Mouse (Mus musculus) right cerebral cortex, postnatal 36 days (tissue): Measurements from ENCODE around the gene Usp26.
A peak's percentile ranks its signal among the peaks of the same experiment; 100 is the strongest.

Experiments used
- DNase-seq, 2 experiments: peaks; one replicate each; pipeline ENCODE4 v3.0.0; 2022; ENCODE audit warnings: low spot score in 2 of 2, mixed read lengths in 1 of 2

The Usp26 gene

GRCm38 (mm10) chrX:51801133-51801532, at the start of gene Usp26:
Usp26 (minus strand) TSS chrX:51801233.
- DNase-seq = no peak

DNA sequence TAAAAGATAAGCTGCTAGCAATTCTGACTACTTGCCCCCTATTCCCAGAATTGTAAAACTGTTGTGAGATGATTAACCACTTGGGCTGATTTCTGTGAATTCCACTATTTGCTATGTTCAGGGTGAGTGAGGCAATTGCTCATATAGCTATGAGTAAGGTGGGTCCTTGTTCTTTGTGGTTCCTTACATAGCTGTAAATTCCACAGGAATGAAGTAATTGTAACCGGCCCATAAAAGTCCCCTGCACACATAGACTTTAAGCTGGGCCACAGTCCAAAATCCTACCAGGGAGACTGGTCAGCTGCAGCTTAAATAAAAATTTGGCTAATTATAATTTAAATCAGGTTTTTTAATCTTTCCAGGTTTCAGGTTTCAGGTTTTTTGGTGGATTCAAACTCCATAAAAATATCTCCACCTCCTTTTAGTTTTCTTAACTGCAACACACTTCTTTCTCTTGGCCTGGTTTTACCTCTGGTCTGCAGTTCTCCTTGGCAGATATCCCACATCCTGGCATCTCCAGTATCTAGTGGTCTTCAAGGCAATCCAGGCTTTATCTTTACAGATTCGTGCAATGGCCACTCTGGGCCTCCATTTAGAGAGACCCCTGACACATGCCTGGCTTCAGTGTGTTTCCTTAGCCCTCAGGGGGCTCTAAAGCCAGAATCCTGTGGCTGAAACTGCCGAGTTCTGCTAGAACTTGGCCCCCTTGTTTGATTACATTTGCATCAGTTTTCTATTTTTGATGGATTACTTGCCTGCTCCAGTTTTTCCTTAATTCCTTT, 13.6 kb upstream of the Usp26 start:
- DNase-seq = no peak

GRCm38 (mm10) chrX:51767457-51767856, 33.6 kb downstream of the Usp26 start:
- no peak for DNase-seq

DNA sequence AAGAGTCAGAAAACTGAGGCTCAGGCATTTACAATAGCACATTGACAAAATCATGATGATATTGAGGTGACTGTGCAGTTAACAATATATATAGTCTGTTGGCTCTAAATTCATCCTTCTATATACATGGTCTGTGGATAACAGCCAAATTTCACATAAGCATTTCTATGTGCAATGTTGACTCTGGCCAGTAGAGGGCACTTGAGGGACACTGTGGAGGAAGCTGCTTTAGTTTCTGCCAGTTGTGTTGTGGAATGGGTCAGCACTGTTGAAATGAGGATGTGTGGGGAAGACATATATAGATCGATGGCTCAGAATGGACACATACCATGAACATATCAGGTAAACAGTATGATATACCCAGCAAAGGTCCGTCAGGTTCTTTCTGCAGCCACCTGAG, 64.6 kb downstream of the Usp26 start:
- peak; percentile 4 to 9 for DNase-seq

DNA sequence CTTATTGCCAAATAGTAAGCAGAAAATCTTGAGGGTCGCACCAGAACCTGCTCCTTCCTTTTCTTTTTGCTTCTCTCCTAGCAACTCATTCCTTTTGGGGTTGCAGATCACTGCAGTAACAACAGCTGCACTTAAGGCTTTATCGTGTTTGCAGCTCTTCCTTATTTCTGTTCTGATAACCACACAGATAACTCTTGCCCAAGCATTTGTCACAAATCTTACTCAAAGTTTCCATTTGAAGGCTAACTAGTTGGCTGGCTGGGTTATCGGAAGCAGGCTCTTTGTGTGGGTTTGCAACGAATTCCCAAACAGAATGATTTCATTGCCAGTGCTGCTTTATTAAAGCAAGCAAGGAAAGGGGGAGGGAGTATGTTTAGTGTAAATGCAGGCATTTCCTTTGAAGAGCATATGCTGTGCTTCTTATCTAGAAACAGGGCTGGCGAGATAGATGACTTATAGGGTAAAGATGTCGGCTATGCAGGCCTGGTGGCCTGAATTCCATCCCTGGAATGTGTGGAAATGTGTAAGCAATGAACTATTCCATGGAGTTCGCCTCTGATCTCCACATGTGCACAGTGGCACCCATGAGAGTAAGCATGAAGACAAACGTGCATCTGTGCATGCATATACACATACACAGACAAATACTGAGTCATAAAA, 86.8 kb downstream of the Usp26 start:
- no peak for DNase-seq

- no peak for DNase-seq
These were observed 88.0 kb downstream of the Usp26 start for GRCm38 (mm10) chrX:51712996-51713395.
